Mouse (Mus musculus) ES-E14 (cell line): ENCODE results near the gene Nav3.

ENCODE experiments used
- HCFC1 ChIP-seq: IDR thresholded peaks from 2 replicates; pipeline ENCODE4 v1.6.1; 2012; ENCODE audit warnings: low read length, inconsistent platforms, borderline replicate concordance; ENCODE audit not compliant: insufficient read depth
- MAFK ChIP-seq: IDR thresholded peaks from 2 replicates; pipeline ENCODE4 v1.6.1; 2014; ENCODE audit warnings: mild to moderate bottlenecking, low read depth, low read length, inconsistent platforms; ENCODE audit not compliant: insufficient read depth
- ZC3H11A ChIP-seq: IDR thresholded peaks from 2 replicates; pipeline ENCODE4 v1.6.1; 2012; ENCODE audit warnings: low read depth, mild to moderate bottlenecking, inconsistent platforms, low read length, borderline replicate concordance
- ZNF384 ChIP-seq: IDR thresholded peaks from 2 replicates; pipeline ENCODE4 v1.6.1; 2012; ENCODE audit warnings: low read depth, low read length, inconsistent platforms

- TF ChIP-seq HCFC1 = no peak
- TF ChIP-seq ZNF384 = no peak
- no peak for TF ChIP-seq ZC3H11A
- TF ChIP-seq MAFK = no peak
Observed at GRCm38 (mm10) chr10:110085903-110086302, 370.1 kb downstream of the Nav3 start.
